Mouse (Mus musculus) left cerebral cortex, postnatal 14 days (tissue): ENCODE measurements around the gene Numb. TPM values are rescaled to one million over a fixed set of nuclear protein-coding genes. Genes with fewer than 3 reads are reported as not detected.

Experiments
- DNase-seq, 2 experiments: peaks; one replicate each; pipeline ENCODE4 v3.0.0; 2021 to 2022; ENCODE audit warnings: low spot score in 2 of 2, mixed read lengths in 1 of 2
- intact Hi-C: fragments of 180-260 bp; cut with DNase I; formaldehyde crosslinking; loops from one replicate; pipeline ENCODE4 v1.15.1; 2025
- total RNA-seq, 2 experiments: library from RNA; stranded (reverse); gene quantifications; 2 replicates each; pipeline ENCODE4 v1.2.3; 2021

Gene Numb
- total RNA-seq, 2 experiments from 2014 or later, result 53.9 to 65.2 TPM

DNA sequence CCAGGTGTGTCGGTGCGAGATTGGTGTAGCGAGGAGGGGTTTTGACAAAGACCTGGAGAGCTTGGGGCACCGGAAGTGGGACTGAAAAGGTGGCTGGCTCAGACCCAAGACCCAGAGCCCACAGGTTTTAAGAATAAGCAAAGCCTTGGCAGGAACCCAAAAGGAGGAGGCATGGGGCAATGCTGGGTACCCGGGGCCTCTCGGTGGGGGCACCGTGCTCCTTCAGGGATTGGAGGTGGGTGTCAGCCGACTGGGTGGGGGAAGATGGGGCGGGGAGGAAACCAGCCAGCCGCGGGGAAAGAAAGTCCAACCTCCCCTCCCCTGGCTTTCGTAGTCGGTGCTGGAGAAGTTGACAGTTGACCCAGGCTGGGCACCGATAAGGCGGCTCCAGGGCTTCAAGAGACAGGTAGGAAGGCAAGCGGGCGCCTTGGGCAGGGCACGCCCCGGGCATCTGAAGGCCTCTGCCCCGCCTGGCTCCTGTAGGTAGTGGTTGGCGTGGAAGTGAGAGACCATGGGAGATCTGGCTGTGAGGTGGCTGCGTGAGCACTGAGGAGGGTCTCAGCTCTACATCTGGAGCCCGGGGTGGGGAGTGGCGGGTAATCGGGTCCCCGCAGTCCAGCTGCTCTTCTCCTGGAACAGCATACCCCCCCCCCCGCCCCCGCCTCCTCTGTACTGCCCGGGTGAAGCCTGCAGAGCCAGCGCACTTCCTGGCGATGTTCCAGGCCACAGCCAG lies 158.3 kb downstream of the Numb start, which contains the start of gene Papln:
Gene Papln, plus strand, starts transcription at position 324 of the 733 bp plus-strand sequence.
- intact Hi-C loops, result no loop called here
- peak in 1 of 2 experiments; percentile 35 for DNase-seq

GRCm38 (mm10) chr12:83762706-83763105 lies 159.0 kb downstream of the Numb start:
- no peak for DNase-seq
- intact Hi-C loops, result no loop called here

DNA sequence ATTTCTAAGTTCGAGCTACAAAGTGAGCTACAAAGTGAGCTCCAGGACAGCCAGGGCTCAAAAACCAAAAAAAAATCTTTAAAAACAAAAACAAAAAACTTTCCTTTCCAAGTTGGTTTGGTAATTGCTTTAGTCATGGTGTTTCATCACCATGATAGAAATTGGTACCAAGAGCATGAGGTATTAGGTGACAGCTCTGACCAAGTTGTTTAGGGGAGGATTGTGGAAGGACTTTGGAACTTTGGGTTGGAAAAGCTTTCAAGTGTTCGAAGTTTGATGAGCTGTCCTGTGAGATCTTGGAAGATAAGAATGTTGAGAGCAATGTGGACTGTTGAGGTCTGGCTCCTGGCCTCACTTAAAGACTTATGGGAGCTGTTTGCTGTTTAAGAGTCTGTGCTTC lies 161.5 kb downstream of the Numb start:
- no peak for DNase-seq
- intact Hi-C loops, result no loop called here

DNA sequence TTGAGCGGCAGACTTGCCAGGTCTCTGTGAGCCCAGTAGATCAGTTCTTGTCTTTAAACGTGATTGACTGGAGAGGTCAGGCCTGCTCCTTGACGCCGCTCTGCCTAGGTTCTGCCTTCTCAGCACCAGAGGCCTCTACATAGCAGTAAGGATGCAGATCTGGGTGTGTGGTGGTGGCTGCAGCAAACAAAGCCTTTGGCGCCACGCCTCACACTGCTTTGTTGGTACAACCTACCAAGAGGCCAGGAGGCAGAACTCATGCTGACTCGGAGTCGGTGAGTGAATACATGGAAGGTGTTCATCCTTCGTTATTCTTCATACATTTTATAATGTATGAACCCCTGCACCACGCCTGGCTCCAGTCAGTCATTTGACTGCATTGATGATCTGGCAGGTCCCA lies 163.0 kb downstream of the Numb start:
- intact Hi-C loops, result no loop called here
- DNase-seq, result no peak

DNA sequence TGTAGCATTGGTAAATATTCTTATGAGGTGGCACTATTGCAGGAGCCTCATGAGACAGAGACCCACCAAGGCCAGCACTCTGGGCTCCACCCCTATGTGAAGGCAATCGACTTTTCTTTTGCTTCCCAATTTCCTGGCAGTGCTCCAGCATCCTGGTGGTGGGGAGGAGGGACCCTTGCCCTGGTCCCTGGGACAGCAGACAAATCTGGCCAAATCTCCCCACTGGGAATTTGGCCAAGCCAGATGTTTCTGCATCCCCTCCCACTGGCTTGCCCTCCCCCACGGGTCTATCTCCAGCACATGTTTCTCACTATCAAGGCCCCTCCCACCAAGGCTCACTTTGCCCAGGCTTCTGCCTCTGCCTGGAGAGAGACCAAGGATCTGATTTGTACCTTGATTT lies 169.2 kb downstream of the Numb start:
- DNase-seq, result no peak
- intact Hi-C loops, result no loop called here

- intact Hi-C loops, result no loop called here
- DNase-seq, result no peak
Observed at GRCm38 (mm10) chr12:83749186-83749585, 172.5 kb downstream of the Numb start.

Other genes with a start within 250 kb of the Numb start
- 10 to 100 TPM; 61.9 to 63.5 TPM for gene Psen1, start 233.8 kb downstream of the Numb start, total RNA-seq
- 10 to 100 TPM; 14.4 TPM for gene Papln, start 158.3 kb downstream of the Numb start, total RNA-seq
- gene Riox1, start 28.7 kb upstream of the Numb start, total RNA-seq, result 10 to 100 TPM; 15.5 to 17.8 TPM
- gene Heatr4, start 62.9 kb upstream of the Numb start, total RNA-seq, result under 1 TPM; 0.11 to 0.15 TPM
- 10 to 100 TPM in 1 of 2 experiments, 1 to 10 TPM in 1; 8.9 to 10.5 TPM for gene Acot2, start 65.9 kb upstream of the Numb start, total RNA-seq
- 10 to 100 TPM; 10.4 to 17.0 TPM for gene Acot1, start 87.6 kb upstream of the Numb start, total RNA-seq
- gene Acot4, start 116.4 kb upstream of the Numb start, total RNA-seq, result 1 to 10 TPM; 2.5 to 2.9 TPM
- gene Gm49366, start 117.0 kb upstream of the Numb start, total RNA-seq, result not detected
- 1 to 10 TPM; 2.1 to 2.3 TPM for gene Acot3, start 130.2 kb upstream of the Numb start, total RNA-seq
- 1 to 10 TPM; 5.1 to 5.3 TPM for gene Acot5, start 147.4 kb upstream of the Numb start, total RNA-seq
- gene Acot6, start 178.7 kb upstream of the Numb start, total RNA-seq, result 1 to 10 TPM; 3.1 to 3.2 TPM
- 100 to 1,000 TPM; 102 to 106 TPM for gene Dnal1, start 192.4 kb upstream of the Numb start, total RNA-seq
- 1 to 10 TPM; 5.8 to 6.8 TPM for gene Pnma1, start 226.6 kb upstream of the Numb start, total RNA-seq